Mouse (Mus musculus): ENCODE measurements around the gene Lig3. TPM values are rescaled to one million over a fixed set of nuclear protein-coding genes. Genes with fewer than 3 reads are reported as not detected.

Lig3 gene
- polyA plus RNA-seq, 1 experiment, result 29.8 TPM

GRCm38 (mm10) chr11:82844771-82845414 is 64.0 kb downstream of the Lig3 start:
- Histone ChIP-seq H3K27me3 (replicated peaks) (no peaks in the 10 kb centered on the region), H3K4me3 (replicated peaks) (peak overlapping the region; percentile 93), H3K9me3 (no peaks in the 10 kb centered on the region), H3K36me3 (replicated peaks; ENCODE audit: low read length) (peaks cover 52% of the 10 kb centered on the region), H3K4me1 (peaks cover 93% of the 10 kb centered on the region)
- TF ChIP-seq FLI1 (IDR thresholded peaks at IDR 0.05; ENCODE audit: low read length) (no peak), GATA1 (IDR thresholded peaks at IDR 0.05; ENCODE audit: borderline replicate concordance, low read length) (no peak)

- H3K9me3 ChIP-seq, result no peaks in the 10 kb centered on the region
- peak overlapping the region; percentile 93 for H3K4me3 ChIP-seq (replicated peaks)
- peaks cover 52% of the 10 kb centered on the region for H3K36me3 ChIP-seq (replicated peaks; ENCODE audit: low read length)
- no peaks in the 10 kb centered on the region for H3K27me3 ChIP-seq (replicated peaks)
- no peak for TF ChIP-seq GATA1 (IDR thresholded peaks at IDR 0.05; ENCODE audit: borderline replicate concordance, low read length)
- peaks cover 93% of the 10 kb centered on the region for H3K4me1 ChIP-seq
Observed at GRCm38 (mm10) chr11:82845415-82846078, 64.6 kb downstream of the Lig3 start.

- Histone ChIP-seq H3K4me1 (peaks cover 93% of the 10 kb centered on the region), H3K9me3 (no peaks in the 10 kb centered on the region), H3K36me3 (replicated peaks; ENCODE audit: low read length) (peaks cover 52% of the 10 kb centered on the region), H3K27me3 (replicated peaks) (no peaks in the 10 kb centered on the region), H3K4me3 (replicated peaks) (peak overlapping the region; percentile 93)
- TF ChIP-seq GATA1 (IDR thresholded peaks at IDR 0.05; ENCODE audit: borderline replicate concordance, low read length), result no peak
- no peak for TF ChIP-seq FLI1 (IDR thresholded peaks at IDR 0.05; ENCODE audit: low read length)
Observed at GRCm38 (mm10) chr11:82846079-82846436, 65.2 kb downstream of the Lig3 start.

- peak overlapping the region; percentile 51 for H3K4me3 ChIP-seq (replicated peaks)
- TF ChIP-seq FLI1 (IDR thresholded peaks at IDR 0.05; ENCODE audit: low read length), result no peak
- no peak for TF ChIP-seq GATA1 (IDR thresholded peaks at IDR 0.05; ENCODE audit: borderline replicate concordance, low read length)
- H3K4me1 ChIP-seq, result peaks cover 93% of the 10 kb centered on the region
- H3K36me3 ChIP-seq (replicated peaks; ENCODE audit: low read length), result peaks cover 52% of the 10 kb centered on the region
- H3K9me3 ChIP-seq, result no peaks in the 10 kb centered on the region
- H3K27me3 ChIP-seq (replicated peaks), result no peaks in the 10 kb centered on the region
Observed at GRCm38 (mm10) chr11:82846938-82847337, 66.0 kb downstream of the Lig3 start.

- H3K4me3 ChIP-seq (replicated peaks), result peak overlapping the region; percentile 29
- peaks cover 54% of the 10 kb centered on the region for H3K36me3 ChIP-seq (replicated peaks; ENCODE audit: low read length)
- H3K27me3 ChIP-seq (replicated peaks), result no peaks in the 10 kb centered on the region
- no peak for TF ChIP-seq GATA1 (IDR thresholded peaks at IDR 0.05; ENCODE audit: borderline replicate concordance, low read length)
- no peak for TF ChIP-seq FLI1 (IDR thresholded peaks at IDR 0.05; ENCODE audit: low read length)
- H3K9me3 ChIP-seq, result no peaks in the 10 kb centered on the region
- H3K4me1 ChIP-seq, result peaks cover 96% of the 10 kb centered on the region
Observed at GRCm38 (mm10) chr11:82847571-82848000, 66.7 kb downstream of the Lig3 start.

- no peaks in the 10 kb centered on the region for H3K27me3 ChIP-seq (replicated peaks)
- H3K4me3 ChIP-seq (replicated peaks), result no peak overlapping the region
- TF ChIP-seq FLI1 (IDR thresholded peaks at IDR 0.05; ENCODE audit: low read length) (no peak), GATA1 (IDR thresholded peaks at IDR 0.05; ENCODE audit: borderline replicate concordance, low read length) (no peak)
- no peaks in the 10 kb centered on the region for H3K9me3 ChIP-seq
- H3K4me1 ChIP-seq, result peaks cover 93% of the 10 kb centered on the region
- peaks cover 54% of the 10 kb centered on the region for H3K36me3 ChIP-seq (replicated peaks; ENCODE audit: low read length)
Observed at GRCm38 (mm10) chr11:82850259-82850658, 69.4 kb downstream of the Lig3 start.

- peaks cover 96% of the 10 kb centered on the region for H3K4me1 ChIP-seq
Observed at GRCm38 (mm10) chr11:82852115-82852514, 71.2 kb downstream of the Lig3 start.

GRCm38 (mm10) chr11:82852540-82852939 is 71.6 kb downstream of the Lig3 start:
- no peaks in the 10 kb centered on the region for H3K9me3 ChIP-seq
- H3K36me3 ChIP-seq (replicated peaks; ENCODE audit: low read length), result peaks cover 74% of the 10 kb centered on the region
- H3K4me3 ChIP-seq (replicated peaks), result no peak overlapping the region
- peaks cover 96% of the 10 kb centered on the region for H3K4me1 ChIP-seq
- H3K27me3 ChIP-seq (replicated peaks), result no peaks in the 10 kb centered on the region
- TF ChIP-seq FLI1 (IDR thresholded peaks at IDR 0.05; ENCODE audit: low read length), result no peak
- TF ChIP-seq GATA1 (IDR thresholded peaks at IDR 0.05; ENCODE audit: borderline replicate concordance, low read length), result no peak

More at GRCm38 (mm10) chr11:82852115-82852514, 71.2 kb downstream of the Lig3 start:
- H3K4me3 ChIP-seq (replicated peaks), result no peak overlapping the region
- H3K9me3 ChIP-seq, result no peaks in the 10 kb centered on the region
- no peaks in the 10 kb centered on the region for H3K27me3 ChIP-seq (replicated peaks)
- H3K36me3 ChIP-seq (replicated peaks; ENCODE audit: low read length), result peaks cover 70% of the 10 kb centered on the region
- TF ChIP-seq FLI1 (IDR thresholded peaks at IDR 0.05; ENCODE audit: low read length) (no peak), GATA1 (IDR thresholded peaks at IDR 0.05; ENCODE audit: borderline replicate concordance, low read length) (no peak)

GRCm38 (mm10) chr11:82852958-82853357 is 72.0 kb downstream of the Lig3 start:
- no peak for TF ChIP-seq FLI1 (IDR thresholded peaks at IDR 0.05; ENCODE audit: low read length)
- Histone ChIP-seq H3K9me3 (no peaks in the 10 kb centered on the region), H3K27me3 (replicated peaks) (no peaks in the 10 kb centered on the region), H3K4me1 (peaks cover 94% of the 10 kb centered on the region), H3K36me3 (replicated peaks; ENCODE audit: low read length) (peaks cover 77% of the 10 kb centered on the region), H3K4me3 (replicated peaks) (no peak overlapping the region)

Other genes with a start within 250 kb of the Lig3 start
- gene Cct6b, start 16.8 kb upstream of the Lig3 start, polyA plus RNA-seq (2012; ENCODE audit: insufficient read depth, low replicate concordance), result 0.47 TPM in 1 of 2 replicates, not detected in the other
- 3.3 and 16.1 TPM in 2 replicates for gene Zfp830, start 16.8 kb upstream of the Lig3 start, polyA plus RNA-seq (2012; ENCODE audit: insufficient read depth, low replicate concordance)
- gene Rffl, start 90.1 kb downstream of the Lig3 start, polyA plus RNA-seq (2012; ENCODE audit: insufficient read depth, low replicate concordance), result 5.6 and 33.5 TPM in 2 replicates
- 1.3 and 11.6 TPM in 2 replicates for gene Rad51d, start 109.5 kb downstream of the Lig3 start, polyA plus RNA-seq (2012; ENCODE audit: insufficient read depth, low replicate concordance)
- not detected in 2 replicates for gene Fndc8, start 111.0 kb downstream of the Lig3 start, polyA plus RNA-seq (2012; ENCODE audit: insufficient read depth, low replicate concordance)
- gene Nle1, start 127.3 kb downstream of the Lig3 start, polyA plus RNA-seq (2012; ENCODE audit: insufficient read depth, low replicate concordance), result 24.4 and 25.1 TPM in 2 replicates
- gene Unc45b, start 129.4 kb downstream of the Lig3 start, polyA plus RNA-seq (2012; ENCODE audit: insufficient read depth, low replicate concordance), result not detected in 2 replicates
- gene Slfn5, start 170.2 kb downstream of the Lig3 start, polyA plus RNA-seq (2012; ENCODE audit: insufficient read depth, low replicate concordance), result 1.5 TPM in 1 of 2 replicates, not detected in the other
- 1.9 TPM in 1 of 2 replicates, not detected in the other for gene Slfn9, start 210.7 kb downstream of the Lig3 start, polyA plus RNA-seq (2012; ENCODE audit: insufficient read depth, low replicate concordance)
- gene Slfn8, start 239.7 kb downstream of the Lig3 start, polyA plus RNA-seq (2012; ENCODE audit: insufficient read depth, low replicate concordance), result 1.3 TPM in 1 of 2 replicates, not detected in the other

All from megakaryocyte, embryonic 14.5 days (primary cell).